Mouse (Mus musculus): ENCODE results near the gene Cyp4a10. TPM values are rescaled to one million over a fixed set of nuclear protein-coding genes. Genes with fewer than 3 reads are reported as not detected.
"Not testable (repeated sequence)": the region's sequence is repeated elsewhere in the genome, so short reads cannot be mapped to it uniquely, and the experiment has no call there.

The Cyp4a10 gene
- polyA plus RNA-seq (2012; rRNA removed), result 368 and 393 TPM in 2 replicates

DNA sequence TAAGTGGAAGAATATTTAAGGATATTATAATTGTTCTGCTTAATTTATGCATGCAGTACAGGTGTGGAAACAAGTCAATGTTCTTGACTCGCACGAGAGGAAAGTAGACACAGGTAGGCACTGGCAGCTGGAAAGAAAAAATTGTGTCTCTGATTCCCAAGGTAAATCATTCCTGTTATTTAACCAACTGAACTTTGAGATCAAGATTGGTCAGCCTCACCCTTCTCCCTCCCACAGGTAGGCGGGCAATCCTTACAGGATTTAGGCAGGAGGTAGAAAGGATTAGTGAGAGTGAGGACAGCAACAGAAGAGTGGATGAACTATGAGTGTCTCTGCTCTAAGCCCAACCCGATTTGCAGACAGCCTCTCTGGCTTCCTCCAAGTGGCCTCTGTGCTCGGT is at the start of gene Cyp4a10:
Gene Cyp4a10 (plus strand): TSS at position 265 of the 400 bp plus-strand sequence.
- 63% methylated on average over 5 of the region's 5 CpGs for WGBS
- Histone ChIP-seq H3K4me1 (ENCODE audit: control insufficient read depth, insufficient read depth, low read length) (peaks cover 12% of the 10 kb centered on the region; the same call in 1 of the 2 replicates), H3K27ac (ENCODE audit: insufficient read depth, low read depth, low read length) (0 out of 2 replicates have a peak within 1 kb of the TSS, but pooled peaks have one; percentile 35), H3K4me3 (ENCODE audit: insufficient read depth, low read depth, low read length) (peak within 1 kb of the TSS; percentile 13; the same call in 1 of the 2 replicates)
- not testable (repeated sequence) for H3K27me3 ChIP-seq (replicated peaks; ENCODE audit: control insufficient read depth, insufficient read depth, low read length); H3K36me3 ChIP-seq (ENCODE audit: control insufficient read depth, insufficient read depth, low read length)
- peak; percentile 79 for DNase-seq

DNA sequence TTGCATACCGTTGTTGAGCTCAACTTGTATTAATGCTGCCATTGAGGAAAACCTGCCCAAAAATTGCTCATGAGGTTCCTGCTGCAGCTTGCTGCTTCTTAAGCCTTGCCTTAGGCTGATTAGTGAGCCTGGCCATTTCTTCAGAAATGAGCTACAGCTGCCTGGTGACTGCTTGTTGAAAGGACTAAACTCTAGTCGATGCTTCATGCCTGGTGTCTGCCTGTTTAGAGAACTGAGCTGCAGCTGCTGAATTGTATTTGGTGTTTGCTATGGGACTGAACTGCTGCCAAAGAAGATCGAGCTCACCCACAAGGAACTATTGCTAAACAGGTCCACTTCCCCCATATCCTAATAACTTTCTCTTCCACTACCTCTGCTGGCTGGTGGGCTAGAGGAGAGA is 44.5 kb upstream of the Cyp4a10 start:
- H3K4me3 ChIP-seq (ENCODE audit: insufficient read depth, low read depth, low read length); DNase-seq: not testable (repeated sequence)
- 76% methylated on average over 3 of the region's 3 CpGs for WGBS

GRCm38 (mm10) chr4:115476051-115476450 is 42.0 kb upstream of the Cyp4a10 start:
- H3K27ac ChIP-seq (ENCODE audit: insufficient read depth, low read depth, low read length); H3K36me3 ChIP-seq (ENCODE audit: control insufficient read depth, insufficient read depth, low read length); H3K27me3 ChIP-seq (replicated peaks; ENCODE audit: control insufficient read depth, insufficient read depth, low read length); H3K4me1 ChIP-seq (ENCODE audit: control insufficient read depth, insufficient read depth, low read length); H3K4me3 ChIP-seq (ENCODE audit: insufficient read depth, low read depth, low read length): not testable (repeated sequence)
- peak; percentile 19; the same call in 1 of the 2 replicates for TF ChIP-seq CTCF (conservative IDR thresholded peaks at IDR 0.05; ENCODE audit: insufficient read depth, insufficient read length, low read depth, low read length)
- peak; percentile 69 for DNase-seq

More for the DNA sequence above, 44.5 kb upstream of the Cyp4a10 start:
- not testable (repeated sequence) for H3K4me1 ChIP-seq (ENCODE audit: control insufficient read depth, insufficient read depth, low read length); H3K27ac ChIP-seq (ENCODE audit: insufficient read depth, low read depth, low read length); H3K27me3 ChIP-seq (replicated peaks; ENCODE audit: control insufficient read depth, insufficient read depth, low read length); H3K36me3 ChIP-seq (ENCODE audit: control insufficient read depth, insufficient read depth, low read length)

GRCm38 (mm10) chr4:115481006-115481652 is 36.9 kb upstream of the Cyp4a10 start:
- Histone ChIP-seq H3K36me3 (ENCODE audit: control insufficient read depth, insufficient read depth, low read length) (no peaks in the 10 kb centered on the region), H3K4me3 (ENCODE audit: insufficient read depth, low read depth, low read length) (no peak overlapping the region), H3K4me1 (ENCODE audit: control insufficient read depth, insufficient read depth, low read length) (no peaks in the 10 kb centered on the region), H3K27ac (ENCODE audit: insufficient read depth, low read depth, low read length) (no peak overlapping the region), H3K27me3 (replicated peaks; ENCODE audit: control insufficient read depth, insufficient read depth, low read length) (no peaks in the 10 kb centered on the region)
- 74% methylated on average over 6 of the region's 6 CpGs for WGBS
- no peak for DNase-seq
- no peak for TF ChIP-seq CTCF (conservative IDR thresholded peaks at IDR 0.05; ENCODE audit: insufficient read depth, insufficient read length, low read depth, low read length)
- no peak for TF ChIP-seq POLR2A (IDR thresholded peaks at IDR 0.05; ENCODE audit: low read depth, low read length)

- Histone ChIP-seq H3K36me3 (ENCODE audit: control insufficient read depth, insufficient read depth, low read length) (no peaks in the 10 kb centered on the region), H3K27ac (ENCODE audit: insufficient read depth, low read depth, low read length) (no peak within 1 kb of the TSS), H3K4me1 (ENCODE audit: control insufficient read depth, insufficient read depth, low read length) (peaks cover 5% of the 10 kb centered on the region; the same call in 1 of the 2 replicates), H3K27me3 (replicated peaks; ENCODE audit: control insufficient read depth, insufficient read depth, low read length) (no peaks in the 10 kb centered on the region; the same call in 1 of the 2 replicates), H3K4me3 (ENCODE audit: insufficient read depth, low read depth, low read length) (no peak within 1 kb of the TSS)
- no peak for TF ChIP-seq CTCF (conservative IDR thresholded peaks at IDR 0.05; ENCODE audit: insufficient read depth, insufficient read length, low read depth, low read length)
- WGBS, result 59% methylated on average over 1 of the region's 1 CpGs
- DNase-seq, result peak; percentile 47
These were observed 22.1 kb upstream of the Cyp4a10 start, which contains the start of gene Cyp4a14 for GRCm38 (mm10) chr4:115496001-115496400. Gene Cyp4a14, minus strand, starts transcription at chr4:115496142.

- DNase-seq, result peak; percentile 84
These were observed 20.6 kb upstream of the Cyp4a10 start for GRCm38 (mm10) chr4:115497466-115497865.

DNA sequence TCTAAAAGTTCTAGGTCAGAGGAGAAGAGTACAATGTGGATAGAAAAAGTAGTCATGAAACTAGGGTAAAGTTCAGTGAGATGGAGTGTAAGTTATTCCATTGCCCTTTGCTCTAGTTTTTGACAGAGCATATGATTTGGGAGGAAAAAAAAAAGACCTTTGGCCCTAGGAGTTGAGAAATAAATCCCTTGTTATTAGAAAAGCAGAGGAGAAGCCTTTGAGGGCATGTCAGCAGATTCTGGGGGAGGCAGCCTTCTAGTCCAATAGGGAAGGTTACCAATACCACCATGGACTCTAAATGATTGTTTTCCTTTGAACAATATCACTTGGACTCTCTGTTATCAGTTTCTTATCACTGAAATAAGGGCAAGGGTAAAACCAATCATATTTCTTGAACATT is 4.1 kb upstream of the Cyp4a10 start:
- not testable (repeated sequence) for H3K4me3 ChIP-seq (ENCODE audit: insufficient read depth, low read depth, low read length); H3K27me3 ChIP-seq (replicated peaks; ENCODE audit: control insufficient read depth, insufficient read depth, low read length); H3K36me3 ChIP-seq (ENCODE audit: control insufficient read depth, insufficient read depth, low read length); H3K4me1 ChIP-seq (ENCODE audit: control insufficient read depth, insufficient read depth, low read length)
- H3K27ac ChIP-seq (ENCODE audit: insufficient read depth, low read depth, low read length), result peak overlapping the region; percentile 80; the same call in 1 of the 2 replicates
- peak; percentile 85 for DNase-seq

More at GRCm38 (mm10) chr4:115497466-115497865, 20.6 kb upstream of the Cyp4a10 start:
- H3K27me3 ChIP-seq (replicated peaks; ENCODE audit: control insufficient read depth, insufficient read depth, low read length), result no peaks in the 10 kb centered on the region; the same call in 1 of the 2 replicates
- H3K36me3 ChIP-seq (ENCODE audit: control insufficient read depth, insufficient read depth, low read length), result no peaks in the 10 kb centered on the region
- peaks cover 5% of the 10 kb centered on the region; the same call in 1 of the 2 replicates for H3K4me1 ChIP-seq (ENCODE audit: control insufficient read depth, insufficient read depth, low read length)
- no peak overlapping the region for H3K4me3 ChIP-seq (ENCODE audit: insufficient read depth, low read depth, low read length)
- WGBS, result 47% methylated on average over 3 of the region's 3 CpGs
- no peak for TF ChIP-seq CTCF (conservative IDR thresholded peaks at IDR 0.05; ENCODE audit: insufficient read depth, insufficient read length, low read depth, low read length)
- no peak for TF ChIP-seq POLR2A (IDR thresholded peaks at IDR 0.05; ENCODE audit: low read depth, low read length)
- peak overlapping the region; percentile 83 for H3K27ac ChIP-seq (ENCODE audit: insufficient read depth, low read depth, low read length)

GRCm38 (mm10) chr4:115519444-115519843 is 1.4 kb downstream of the Cyp4a10 start:
- Histone ChIP-seq H3K4me3 (ENCODE audit: insufficient read depth, low read depth, low read length) (no peak overlapping the region), H3K27me3 (replicated peaks; ENCODE audit: control insufficient read depth, insufficient read depth, low read length) (no peaks in the 10 kb centered on the region), H3K27ac (ENCODE audit: insufficient read depth, low read depth, low read length) (no peak overlapping the region), H3K4me1 (ENCODE audit: control insufficient read depth, insufficient read depth, low read length) (peaks cover 9% of the 10 kb centered on the region; the same call in 1 of the 2 replicates), H3K36me3 (ENCODE audit: control insufficient read depth, insufficient read depth, low read length) (no peaks in the 10 kb centered on the region)
- WGBS, result 45% methylated on average over 4 of the region's 4 CpGs
- DNase-seq, result peak; percentile 17
- no peak for TF ChIP-seq CTCF (conservative IDR thresholded peaks at IDR 0.05; ENCODE audit: insufficient read depth, insufficient read length, low read depth, low read length)
- no peak for TF ChIP-seq POLR2A (IDR thresholded peaks at IDR 0.05; ENCODE audit: low read depth, low read length)
